Mouse (Mus musculus): ENCODE measurements around the gene Cinp. TPM values are rescaled to one million over a fixed set of nuclear protein-coding genes. Genes with fewer than 3 reads are reported as not detected.

Cinp gene
- polyA plus RNA-seq, 1 experiment, result 26.4 TPM

- 90% methylated on average over 8 of the region's 8 CpGs for WGBS
- no peak for DNase-seq (ENCODE audit: low read depth, low spot score)
Measured at GRCm38 (mm10) chr12:110837850-110838249, 51.1 kb downstream of the Cinp start.

GRCm38 (mm10) chr12:110837192-110837841 is 51.6 kb downstream of the Cinp start:
- DNase-seq (ENCODE audit: low read depth, low spot score), result no peak
- WGBS, result 55% methylated on average over 5 of the region's 5 CpGs

DNA sequence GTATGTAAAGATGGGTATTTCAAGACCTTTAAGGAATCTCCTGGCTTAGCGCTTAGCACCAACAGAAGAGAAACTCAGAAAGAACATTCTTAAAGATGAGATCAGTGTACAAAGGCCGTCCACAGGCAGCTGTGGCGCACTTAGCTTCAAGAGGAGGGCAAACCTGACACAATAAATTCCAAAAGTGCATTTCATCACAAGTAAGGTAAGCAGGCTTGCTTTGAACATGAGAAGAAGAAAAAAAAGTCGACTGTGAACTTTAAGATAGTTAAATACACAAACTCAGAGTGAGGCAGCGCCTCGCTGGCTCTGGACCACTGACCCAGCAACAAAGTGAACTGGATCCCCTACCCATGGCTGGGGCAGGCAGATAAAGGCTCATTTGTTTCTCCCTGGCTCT is 52.2 kb downstream of the Cinp start:
- 31% methylated on average over 6 of the region's 6 CpGs for WGBS

GRCm38 (mm10) chr12:110835182-110835581 is 53.8 kb downstream of the Cinp start:
- DNase-seq (ENCODE audit: low read depth, low spot score), result no peak
- 94% methylated on average over 3 of the region's 3 CpGs for WGBS

More for the DNA sequence above, 52.2 kb downstream of the Cinp start:
- DNase-seq (ENCODE audit: low read depth, low spot score), result no peak

DNA sequence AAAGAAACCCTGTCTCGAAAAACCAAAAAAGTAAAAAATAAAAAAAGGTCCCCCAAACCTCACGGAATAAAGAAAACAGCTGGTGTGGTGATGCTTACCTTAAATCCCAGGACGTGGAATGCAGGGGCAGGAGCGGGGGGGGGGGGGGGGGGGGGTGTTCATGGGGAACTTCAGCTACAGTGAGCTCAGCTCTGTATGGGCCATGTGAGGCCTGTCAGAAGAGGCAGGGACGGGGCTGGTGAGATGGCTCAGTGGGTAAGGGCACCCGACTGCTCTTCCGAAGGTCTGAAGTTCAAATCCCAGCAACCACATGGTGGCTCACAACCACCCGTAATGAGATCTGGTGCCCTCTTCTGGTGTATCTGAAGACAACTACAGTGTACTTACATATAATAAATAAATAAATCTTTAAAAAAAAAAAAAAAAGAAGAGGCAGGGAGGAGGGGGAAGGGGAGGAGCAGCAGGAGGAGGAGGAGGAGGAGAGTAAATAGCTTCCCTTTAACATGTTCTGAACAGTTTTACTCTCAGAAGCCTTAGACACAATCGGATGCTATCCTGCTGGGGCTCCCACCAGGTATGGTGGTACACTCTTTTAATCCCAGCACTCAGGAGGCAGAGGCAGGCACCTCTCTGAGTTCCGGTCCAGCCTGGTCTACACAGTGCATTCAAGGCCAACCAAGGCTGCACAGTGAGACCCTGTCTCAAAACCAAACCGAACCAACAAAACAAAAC is 58.5 kb downstream of the Cinp start:
- no peak for DNase-seq (ENCODE audit: low read depth, low spot score)
- WGBS, result 83% methylated on average over 11 of the region's 11 CpGs

- WGBS, result 97% methylated on average over 4 of the region's 4 CpGs
- no peak for DNase-seq (ENCODE audit: low read depth, low spot score)
Measured at GRCm38 (mm10) chr12:110828908-110829307, 60.0 kb downstream of the Cinp start.

Other genes with a start within 250 kb of the Cinp start
- not detected in 2 replicates for gene 1700001K19Rik, start 206.5 kb downstream of the Cinp start, polyA plus RNA-seq (2012; rRNA removed)
- gene Hsp90aa1, start 186.4 kb downstream of the Cinp start, polyA plus RNA-seq (2012; rRNA removed), result 73.9 and 80.2 TPM in 2 replicates
- 19.4 and 26.8 TPM in 2 replicates for gene Wdr20, start 151.2 kb downstream of the Cinp start, polyA plus RNA-seq (2012; rRNA removed)
- gene Mok, start 48.2 kb downstream of the Cinp start, polyA plus RNA-seq (2012; rRNA removed), result 0.64 and 0.81 TPM in 2 replicates
- gene Zfp839, start 38.9 kb downstream of the Cinp start, polyA plus RNA-seq (2012; rRNA removed), result 3.3 and 5.7 TPM in 2 replicates
- gene Tecpr2, start 119 bp upstream of the Cinp start, polyA plus RNA-seq (2012; rRNA removed), result 2.3 and 4.3 TPM in 2 replicates
- gene Ankrd9, start 89.9 kb upstream of the Cinp start, polyA plus RNA-seq (2012; rRNA removed), result 39.5 and 58.7 TPM in 2 replicates
- 14.4 and 15.0 TPM in 2 replicates for gene Rcor1, start 150.2 kb upstream of the Cinp start, polyA plus RNA-seq (2012; rRNA removed)